Mouse (Mus musculus): ENCODE measurements around the gene Rsrp1.

- TF ChIP-seq CTCF (IDR thresholded peaks at IDR 0.05; ENCODE audit: borderline replicate concordance, control insufficient read depth, extremely low read depth, insufficient read depth, low read length, poor library complexity) (no peak), POLR2A (IDR thresholded peaks at IDR 0.05; ENCODE audit: control insufficient read depth, extremely low read depth, insufficient read depth, low read length, poor library complexity) (no peak)
Measured at GRCm38 (mm10) chr4:134955845-134956244, 32.5 kb downstream of the Rsrp1 start.
